Mouse (Mus musculus) left cerebral cortex, adult 18-20 months (tissue): ENCODE results near the gene Gm20683. TPM values are rescaled to one million over a fixed set of nuclear protein-coding genes. Genes with fewer than 3 reads are reported as not detected.
A peak's percentile ranks its signal among the peaks of the same experiment; 100 is the strongest.
"Not testable (repeated sequence)": the region's sequence is repeated elsewhere in the genome, so short reads cannot be mapped to it uniquely, and the experiment has no call there.

Experiments
- DNase-seq, 2 experiments: peaks; one replicate each; pipeline ENCODE4 v3.0.0; 2021 to 2022; ENCODE audit warnings: low spot score in 2 of 2, mixed read lengths in 1 of 2
- total RNA-seq, 2 experiments: library from RNA; stranded (reverse); gene quantifications; 2 replicates each; pipeline ENCODE4 v1.2.3; 2021

The Gm20683 gene
- total RNA-seq, 2 experiments from 2014 or later, result 20.7 to 23.7 TPM

DNA sequence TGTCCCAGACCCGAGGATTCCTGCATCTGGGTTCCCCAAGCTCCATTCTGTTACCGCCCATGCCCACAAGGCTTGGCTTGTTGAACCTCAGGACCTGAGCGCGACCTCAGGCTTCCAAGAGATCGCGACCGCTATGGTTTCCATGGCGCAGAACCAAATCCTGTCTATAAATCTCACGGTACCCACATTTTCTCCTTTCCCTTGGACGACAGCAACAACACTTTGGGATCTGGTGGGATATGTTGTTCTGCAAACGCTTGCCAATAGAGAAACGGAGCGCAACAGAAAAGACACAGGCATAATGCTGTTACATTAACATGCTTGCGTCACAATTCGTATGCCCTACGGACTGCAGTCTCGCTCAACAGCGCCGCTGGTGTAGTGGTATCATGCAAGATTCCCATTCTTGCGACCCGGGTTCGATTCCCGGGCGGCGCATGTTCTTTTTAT is 33.2 kb upstream of the Gm20683 start, which contains the start of gene Mettl26:
Gene Mettl26, plus strand, starts transcription at position 354 of the 450 bp plus-strand sequence.
- DNase-seq, result peak; percentile 96 to 100

- no peak for DNase-seq
These were observed 32.7 kb upstream of the Gm20683 start for GRCm38 (mm10) chr17:25874148-25874720.

DNA sequence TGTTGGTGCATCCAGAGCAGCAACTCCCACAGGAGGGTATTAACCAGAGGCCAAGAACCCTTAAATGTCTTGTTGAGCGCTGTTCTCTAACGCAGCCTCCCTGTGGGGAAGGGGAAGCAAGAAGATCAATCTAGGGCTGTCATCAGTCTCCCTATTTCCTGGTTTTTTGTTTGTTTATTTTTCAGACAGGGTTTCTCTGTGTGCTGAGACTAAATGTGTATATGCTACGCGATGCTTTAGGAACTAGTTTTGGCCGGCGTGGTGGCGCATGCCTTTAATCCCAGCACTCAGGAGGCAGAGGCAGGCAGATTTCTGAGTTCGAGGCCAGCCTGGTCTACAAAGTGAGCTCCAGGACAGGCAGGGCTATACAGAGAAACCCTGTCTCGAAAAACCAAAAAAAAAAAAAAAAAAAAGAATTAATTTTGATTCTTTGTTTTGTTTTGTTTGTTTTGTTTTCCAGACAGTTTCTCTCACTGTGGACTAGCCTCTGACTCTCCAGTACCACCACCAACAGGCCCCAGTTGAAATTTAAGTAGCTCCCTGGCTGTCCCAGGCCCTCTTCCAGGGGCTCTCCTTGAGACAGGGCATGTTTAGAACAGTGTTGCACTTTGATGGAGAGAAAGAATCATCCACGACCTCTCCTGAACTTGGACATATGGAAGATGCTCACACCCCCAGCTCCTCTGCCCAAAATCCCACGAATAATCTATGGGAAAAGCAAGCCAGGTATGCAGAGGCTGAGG is 32.0 kb upstream of the Gm20683 start:
- no peak for DNase-seq

DNA sequence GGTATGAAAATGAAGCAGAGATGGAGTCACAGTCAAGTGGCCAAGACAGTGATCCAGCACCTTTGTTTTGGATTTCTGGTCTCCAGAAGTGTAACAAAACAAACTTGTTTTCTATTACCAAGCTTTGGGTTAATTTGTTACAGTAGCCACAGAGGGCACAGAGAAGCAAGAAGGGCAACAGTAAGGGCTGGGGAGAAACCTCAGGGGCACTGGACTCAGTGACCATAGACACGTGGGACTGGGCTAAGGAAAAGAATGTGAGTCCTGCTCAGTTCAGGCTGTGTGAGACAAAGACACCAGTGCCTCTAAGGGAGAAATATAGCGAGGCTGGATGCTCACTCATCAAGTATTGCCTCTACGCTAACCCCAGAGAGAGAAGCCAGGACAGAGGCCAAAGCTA is 31.1 kb upstream of the Gm20683 start:
- DNase-seq, result no peak

- DNase-seq, result not testable (repeated sequence)
These were observed 30.0 kb upstream of the Gm20683 start for GRCm38 (mm10) chr17:25871566-25871965.

DNA sequence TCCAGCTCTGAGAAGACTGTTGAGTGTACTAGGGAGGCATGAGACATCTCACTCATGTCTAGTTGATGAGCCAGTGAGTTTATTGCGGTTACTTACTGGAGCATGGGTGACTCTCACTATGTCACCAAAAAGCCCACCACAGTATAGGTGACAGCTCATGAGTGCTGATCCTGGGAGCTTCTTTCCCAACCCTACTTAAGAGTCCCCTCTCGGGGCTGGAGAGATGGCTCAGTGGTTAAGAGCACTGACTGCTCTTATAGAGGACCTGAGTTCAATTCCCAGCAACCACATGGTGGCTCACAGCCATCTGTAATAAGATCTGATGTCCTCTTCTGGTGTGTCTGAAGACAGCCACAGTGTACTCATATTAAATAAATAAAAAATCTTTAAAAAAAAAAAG is 28.4 kb upstream of the Gm20683 start:
- DNase-seq, result no peak

- no peak for DNase-seq
These were observed 27.9 kb upstream of the Gm20683 start for GRCm38 (mm10) chr17:25869498-25869897.

DNA sequence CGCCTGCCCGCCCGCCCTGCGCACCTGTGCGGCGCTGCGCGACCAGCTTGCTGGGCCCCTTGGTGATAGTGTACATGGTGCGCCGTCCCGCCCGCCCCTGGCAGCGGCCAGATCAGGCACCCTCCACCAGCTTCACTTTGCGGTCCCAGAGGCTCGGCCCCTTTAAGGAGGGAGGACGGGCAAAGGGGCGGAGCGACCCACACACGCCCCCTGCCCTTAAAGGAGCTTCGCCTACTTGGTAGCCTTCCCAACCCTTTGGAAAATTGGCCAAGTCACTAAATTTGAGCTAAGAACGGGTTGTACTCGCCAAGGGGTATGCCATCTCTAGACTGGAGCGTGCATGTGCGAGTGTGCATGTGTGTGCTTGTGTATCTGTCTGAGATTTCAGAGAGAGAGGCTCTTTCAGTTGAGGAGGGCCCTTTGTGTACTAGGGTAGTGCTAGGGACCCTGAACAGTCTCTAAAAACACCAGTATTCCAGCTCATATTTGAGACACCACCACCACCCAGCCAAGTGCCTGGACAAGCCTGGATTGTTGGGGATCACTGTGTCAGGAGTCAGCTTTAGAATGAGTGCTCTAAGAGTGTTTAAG is 27.1 kb upstream of the Gm20683 start, which contains the start of gene Mcrip2:
Gene Mcrip2, minus strand, starts transcription at position 164 of the 591 bp plus-strand sequence.
- DNase-seq, result peak; percentile 76 to 79

DNA sequence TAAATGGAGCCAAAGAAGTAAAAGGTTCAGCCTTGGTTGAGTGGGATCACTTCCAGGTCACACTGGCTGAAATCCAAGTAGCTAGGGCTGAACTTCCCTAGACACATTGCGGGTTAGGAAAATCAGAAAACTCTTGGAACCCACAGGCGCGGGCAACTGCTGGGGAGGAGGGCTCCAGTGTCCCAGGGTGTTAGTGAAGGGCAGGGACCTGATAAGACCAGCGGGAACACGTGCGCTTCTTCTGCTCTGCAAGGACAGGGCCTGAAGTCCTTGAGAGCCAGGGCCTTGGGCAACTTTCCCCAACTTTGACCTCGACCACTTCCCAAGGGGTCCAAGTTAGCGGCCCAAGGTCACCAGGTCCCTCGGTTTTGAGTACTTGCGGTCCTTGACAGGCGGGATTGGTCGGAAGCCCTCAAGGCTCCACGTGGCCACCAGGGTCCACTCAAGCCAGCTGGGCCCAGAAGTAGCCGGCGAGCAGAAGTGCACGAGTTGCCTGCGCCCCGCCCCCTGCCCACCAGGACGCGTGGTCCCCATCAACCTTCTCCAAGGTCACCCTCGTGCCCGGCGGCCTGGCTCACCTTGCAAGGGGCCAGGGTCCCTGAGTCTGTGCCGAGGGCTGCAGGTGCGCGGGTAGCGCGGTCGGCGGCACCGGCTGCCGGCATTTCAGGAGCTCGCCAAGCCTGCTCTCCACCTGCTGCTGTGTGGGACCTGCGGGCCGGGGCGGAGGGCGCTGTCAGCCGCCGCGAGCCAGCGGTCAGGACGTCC is 26.5 kb upstream of the Gm20683 start:
- no peak for DNase-seq

GRCm38 (mm10) chr17:25867509-25867835 is 25.9 kb upstream of the Gm20683 start:
- DNase-seq, result no peak

DNA sequence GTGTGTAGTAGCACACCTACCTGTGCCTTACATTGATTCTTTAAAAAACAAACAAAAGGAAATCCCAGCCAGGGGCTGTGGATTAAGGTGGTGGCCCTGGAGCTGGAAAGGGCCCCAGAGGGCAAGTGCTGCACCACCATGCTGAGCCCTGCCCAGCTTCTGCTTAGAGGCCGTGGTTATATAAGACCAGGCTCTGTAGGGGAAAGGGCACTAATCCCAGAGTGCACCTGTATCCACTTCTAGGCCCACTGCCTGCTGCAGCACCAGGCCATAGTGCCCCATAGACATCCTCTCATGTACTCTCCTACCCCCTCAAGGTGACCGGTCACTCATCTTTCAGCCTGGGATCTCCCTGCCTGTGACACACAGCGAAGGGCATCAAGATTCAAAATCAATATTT is 24.6 kb upstream of the Gm20683 start:
- no peak for DNase-seq

GRCm38 (mm10) chr17:25865288-25865687 is 23.7 kb upstream of the Gm20683 start:
- no peak for DNase-seq

- DNase-seq, result no peak
These were observed 22.7 kb upstream of the Gm20683 start for GRCm38 (mm10) chr17:25864311-25864710.

DNA sequence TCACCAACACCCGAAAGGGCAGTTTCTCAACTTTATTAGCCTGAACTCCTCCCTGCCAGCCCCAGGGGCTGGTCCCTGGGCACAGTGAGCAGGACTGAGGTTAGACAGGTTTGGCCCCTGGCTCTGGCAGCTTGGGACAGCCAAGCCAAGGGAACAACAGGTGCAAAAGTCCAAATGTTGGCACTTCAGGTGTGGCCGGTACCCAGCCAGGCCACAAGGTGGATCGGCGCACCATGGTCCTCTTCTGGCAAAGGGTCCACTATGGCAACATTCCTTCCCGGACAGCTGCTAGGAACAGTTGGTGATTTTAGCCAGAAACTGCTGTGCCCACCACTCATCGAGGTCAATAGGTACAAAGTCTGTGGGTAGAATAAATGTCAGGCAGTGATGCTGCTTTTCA is 22.1 kb upstream of the Gm20683 start:
- no peak for DNase-seq

- DNase-seq, result no peak
These were observed 20.4 kb upstream of the Gm20683 start for GRCm38 (mm10) chr17:25861704-25862612.

- DNase-seq, result peak; percentile 94 to 95
These were observed 19.5 kb upstream of the Gm20683 start, which contains the start of gene Wdr90 for GRCm38 (mm10) chr17:25860832-25861703. Gene Wdr90, minus strand, starts transcription at chr17:25861501.

DNA sequence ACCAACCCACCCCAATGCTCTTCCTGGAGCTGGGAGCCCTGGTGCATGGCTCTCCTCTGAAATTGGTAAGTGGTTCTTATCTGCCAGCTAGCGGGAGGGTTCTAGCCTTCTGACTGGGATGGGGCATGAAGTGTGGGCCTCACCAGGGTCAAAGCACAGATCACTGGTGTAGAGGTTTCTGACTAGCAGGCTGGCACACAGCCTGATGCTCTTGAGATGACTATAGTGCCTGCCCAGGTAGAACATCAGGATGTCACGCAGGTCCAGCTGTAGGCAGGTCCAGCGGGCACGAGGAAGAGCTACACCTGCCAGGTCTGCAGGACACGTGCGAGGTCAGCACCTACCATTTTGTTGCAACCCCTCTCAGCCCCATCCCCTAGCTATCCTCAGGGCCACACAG is 18.7 kb upstream of the Gm20683 start:
- DNase-seq, result no peak

DNA sequence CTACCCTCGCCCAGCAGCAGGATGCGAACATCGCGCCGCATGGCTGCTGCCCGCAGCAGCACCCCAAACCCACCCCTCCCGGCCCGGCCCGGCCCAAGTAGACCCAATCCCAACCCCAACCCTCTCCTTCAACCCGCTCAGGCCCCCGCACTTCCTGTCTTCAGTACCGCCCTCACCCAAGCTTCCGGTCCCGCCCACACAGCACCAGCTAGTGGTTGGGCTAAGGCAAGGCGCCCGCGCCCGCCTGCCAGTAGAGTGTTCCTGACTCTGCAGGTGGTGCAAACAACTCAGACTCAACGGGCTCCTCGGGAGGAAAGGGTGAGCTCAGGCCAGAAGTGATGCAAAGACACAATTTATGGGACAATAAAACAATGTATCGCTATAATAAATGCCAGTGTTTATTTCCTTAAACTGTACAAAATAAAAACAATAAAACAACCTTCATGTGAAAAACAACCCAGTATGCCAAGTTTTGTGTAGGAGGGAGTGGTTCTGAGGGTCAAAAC is 2.9 kb upstream of the Gm20683 start, which contains the start of gene Rhot2:
Gene Rhot2, minus strand, starts transcription at position 456 of the 506 bp plus-strand sequence.
- DNase-seq, result peak; percentile 96
